Mouse (Mus musculus): Measurements from ENCODE around the gene Tbpl1.

The Tbpl1 gene

GRCm38 (mm10) chr10:22710173-22710777 lies 21.5 kb downstream of the Tbpl1 start:
- DNase-seq (ENCODE audit: low spot score), result no peak

- peak; percentile 34 for DNase-seq (ENCODE audit: low spot score)
Measured at GRCm38 (mm10) chr10:22708190-22708843, 23.4 kb downstream of the Tbpl1 start.

DNA sequence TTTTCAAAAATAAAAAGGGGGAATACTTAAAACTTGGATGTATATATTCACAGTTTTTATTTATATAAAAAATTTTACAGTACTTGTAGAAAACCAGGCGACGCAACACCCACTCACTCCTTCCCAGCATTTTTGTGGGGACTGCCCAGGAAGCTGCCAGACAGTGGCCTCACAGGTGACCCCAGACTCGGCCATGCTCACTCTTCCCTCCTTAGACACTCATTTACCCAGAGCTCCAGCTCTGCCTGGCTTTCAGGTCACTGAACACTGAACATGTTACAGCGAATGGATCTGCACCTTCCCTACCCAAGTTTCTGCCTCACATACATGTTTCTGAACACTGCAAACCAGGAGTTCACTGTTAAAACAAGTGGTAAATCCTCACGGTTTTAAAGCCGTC lies 27.9 kb downstream of the Tbpl1 start:
- DNase-seq (ENCODE audit: low spot score), result no peak

GRCm38 (mm10) chr10:22701485-22702315 lies 30.0 kb downstream of the Tbpl1 start:
- no peak for DNase-seq (ENCODE audit: low spot score)

DNA sequence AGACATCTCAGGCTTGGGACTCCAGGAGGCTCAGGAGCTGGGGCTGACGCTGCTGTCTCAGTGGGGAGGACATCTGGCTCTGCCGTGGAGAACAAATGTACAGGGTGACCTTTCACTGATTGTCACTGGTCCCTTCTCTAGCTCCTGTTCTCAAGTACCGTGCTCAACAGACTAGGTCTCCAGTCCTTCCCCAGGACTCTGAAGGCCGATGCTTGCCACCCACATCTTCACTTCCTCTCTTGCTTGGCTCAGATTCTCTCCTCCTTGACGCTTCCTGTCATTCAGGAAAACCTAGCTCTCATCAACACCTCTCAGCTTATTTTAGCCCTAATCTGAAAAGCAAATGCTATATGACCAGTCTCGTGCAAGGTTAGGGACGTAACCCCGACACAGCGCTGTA lies 31.0 kb downstream of the Tbpl1 start:
- no peak for DNase-seq (ENCODE audit: low spot score)

GRCm38 (mm10) chr10:22699487-22700335 lies 32.0 kb downstream of the Tbpl1 start:
- no peak for DNase-seq (ENCODE audit: low spot score)

- peak; percentile 50 for DNase-seq (ENCODE audit: low spot score)
Measured at GRCm38 (mm10) chr10:22698158-22698953, 33.4 kb downstream of the Tbpl1 start.

- no peak for DNase-seq (ENCODE audit: low spot score)
Measured at GRCm38 (mm10) chr10:22696864-22697263, 34.9 kb downstream of the Tbpl1 start.

DNA sequence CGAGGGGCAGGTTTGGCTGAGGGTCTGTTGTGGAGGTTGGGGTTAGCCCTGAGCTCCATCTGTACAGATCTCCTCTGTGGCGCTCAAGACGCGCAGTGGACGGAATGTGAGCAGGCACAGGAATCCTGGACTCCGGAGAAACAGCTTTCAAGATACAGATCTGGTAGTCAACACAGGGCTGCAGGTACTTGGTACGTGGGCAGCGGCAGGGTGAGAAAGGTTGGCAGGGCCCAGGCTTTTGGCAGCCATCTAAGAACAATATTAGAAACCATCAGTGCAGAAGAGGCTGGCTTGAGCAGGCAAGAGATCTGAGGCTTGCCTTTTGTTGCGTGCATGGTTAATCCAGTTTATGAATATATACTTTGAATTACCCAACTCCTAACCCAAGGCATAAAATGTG lies 35.5 kb downstream of the Tbpl1 start:
- DNase-seq (ENCODE audit: low spot score), result no peak

GRCm38 (mm10) chr10:22675848-22676630 lies 55.7 kb downstream of the Tbpl1 start:
- DNase-seq (ENCODE audit: low spot score), result no peak

DNA sequence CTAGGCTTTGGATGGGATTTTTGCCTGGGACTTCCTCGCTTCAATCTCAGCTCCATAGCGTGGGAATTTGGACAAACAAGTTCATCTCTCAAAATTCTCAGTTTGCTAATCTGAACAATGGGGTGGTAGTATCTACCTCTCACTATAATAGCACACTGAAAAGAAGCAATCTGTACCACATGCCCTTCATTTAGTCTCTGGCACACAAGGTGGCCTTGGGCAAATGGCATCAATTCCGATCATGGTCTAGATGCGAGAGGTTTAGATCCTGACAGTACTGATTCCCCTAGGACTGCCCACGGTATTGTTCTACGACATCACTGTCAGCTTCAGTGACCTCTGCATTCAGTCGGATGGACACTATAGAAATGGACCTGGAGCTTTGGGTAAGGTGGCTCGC lies 57.6 kb downstream of the Tbpl1 start:
- DNase-seq (ENCODE audit: low spot score), result no peak

- DNase-seq (ENCODE audit: low spot score), result no peak
Measured at GRCm38 (mm10) chr10:22668509-22668908, 63.2 kb downstream of the Tbpl1 start.

DNA sequence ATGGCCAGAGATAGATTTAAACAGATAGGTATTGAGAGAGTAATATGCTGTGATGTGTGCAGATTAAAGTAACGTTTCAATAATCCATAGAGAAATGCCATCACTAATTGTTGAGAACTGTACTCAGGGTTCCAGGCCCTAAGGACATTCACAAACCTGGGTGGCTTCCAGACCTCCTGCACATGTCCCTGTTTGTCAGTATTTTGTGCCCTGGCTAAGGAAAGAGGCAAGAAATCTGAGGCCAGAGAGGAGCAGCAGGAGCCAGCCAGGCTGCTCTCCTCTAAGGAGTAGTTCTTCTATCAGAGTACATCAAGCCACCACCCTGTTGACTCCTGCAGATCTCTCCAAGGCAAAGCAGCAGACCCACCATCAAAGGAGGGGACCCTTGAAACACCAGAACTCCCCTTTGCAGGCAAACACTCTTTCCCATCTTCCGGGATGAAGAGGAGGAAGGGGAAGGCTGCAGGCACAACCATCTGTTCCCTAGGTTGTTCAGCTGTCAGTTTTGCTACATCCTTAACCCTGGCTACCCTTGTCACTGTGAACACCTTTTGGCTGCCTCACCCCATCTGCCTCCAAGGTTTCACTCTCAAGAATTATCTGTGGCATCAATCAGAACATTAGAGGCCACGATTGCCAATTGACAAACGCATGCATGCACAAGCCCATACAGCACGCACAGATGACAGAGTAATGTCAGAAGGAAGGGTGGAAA lies 71.3 kb downstream of the Tbpl1 start:
- no peak for DNase-seq (ENCODE audit: low spot score)

DNA sequence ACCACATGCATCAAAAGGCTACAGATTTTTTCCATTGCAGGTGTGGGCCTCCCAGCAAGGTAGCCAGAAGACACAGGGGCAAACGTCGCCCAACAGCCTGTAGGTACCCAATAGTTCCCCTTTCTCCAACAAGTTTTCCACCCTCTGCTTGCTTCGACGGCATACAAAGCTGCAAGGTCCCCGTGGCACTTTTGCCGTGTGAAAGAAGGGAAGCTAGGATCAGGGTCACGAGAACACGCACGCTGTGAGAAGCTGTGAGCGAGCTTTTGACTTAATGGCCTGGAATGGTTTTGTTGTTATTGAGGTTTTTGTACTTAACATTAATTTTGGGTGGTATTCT lies 72.4 kb downstream of the Tbpl1 start:
- DNase-seq (ENCODE audit: low spot score), result no peak

- DNase-seq (ENCODE audit: low spot score), result no peak
Measured at GRCm38 (mm10) chr10:22658534-22659385, 73.0 kb downstream of the Tbpl1 start.
